Mouse (Mus musculus) adrenal gland, adult 18-20 months (tissue): ENCODE measurements at regions not wholly inside any gene's neighbourhood (a gene's known extent, or its start where the extent isn't known, plus 50 kb on each side); places are given as distances from the start of the nearest gene placed in this dataset.

Source experiments
- DNase-seq, 2 experiments: peaks; one replicate each; pipeline ENCODE4 v3.0.0; 2021 to 2022; ENCODE audit warnings: low spot score in 2 of 2

GRCm38 (mm10) chr12:110161306-110161705 is 117.6 kb upstream of the Dio3 start:
- no peak for DNase-seq

GRCm38 (mm10) chr12:110165462-110165861 is 113.4 kb upstream of the Dio3 start:
- DNase-seq, result no peak

GRCm38 (mm10) chr12:110168407-110168806 is 110.5 kb upstream of the Dio3 start:
- no peak for DNase-seq

- no peak for DNase-seq
Measured at GRCm38 (mm10) chr12:110169261-110169660, 109.6 kb upstream of the Dio3 start.

GRCm38 (mm10) chr12:110170496-110170895 is 108.4 kb upstream of the Dio3 start:
- DNase-seq, result no peak

- DNase-seq, result no peak
Measured at GRCm38 (mm10) chr12:110177826-110178225, 101.0 kb upstream of the Dio3 start.

GRCm38 (mm10) chr12:110183473-110183872 is 95.4 kb upstream of the Dio3 start:
- no peak for DNase-seq

- no peak for DNase-seq
Measured at GRCm38 (mm10) chr12:110185399-110185798, 93.5 kb upstream of the Dio3 start.

GRCm38 (mm10) chr12:110186381-110186780 is 92.5 kb upstream of the Dio3 start:
- DNase-seq, result no peak

- DNase-seq, result no peak
Measured at GRCm38 (mm10) chr12:110186911-110187245, 92.0 kb upstream of the Dio3 start.

GRCm38 (mm10) chr12:110187246-110188135 is 91.4 kb upstream of the Dio3 start:
- DNase-seq, result no peak

- DNase-seq, result no peak
Measured at GRCm38 (mm10) chr12:110188136-110188631, 90.7 kb upstream of the Dio3 start.

GRCm38 (mm10) chr12:110188641-110189328 is 90.1 kb upstream of the Dio3 start:
- DNase-seq, result no peak

GRCm38 (mm10) chr12:110189329-110189642 is 89.6 kb upstream of the Dio3 start:
- no peak for DNase-seq

- no peak for DNase-seq
Measured at GRCm38 (mm10) chr12:110192186-110192585, 86.7 kb upstream of the Dio3 start.

- no peak for DNase-seq
Measured at GRCm38 (mm10) chr12:110197366-110197765, 81.5 kb upstream of the Dio3 start.

GRCm38 (mm10) chr12:110200471-110200870 is 78.4 kb upstream of the Dio3 start:
- DNase-seq, result no peak

GRCm38 (mm10) chr12:110200887-110201286 is 78.0 kb upstream of the Dio3 start:
- DNase-seq, result peak in 1 of 2 experiments; percentile 42

GRCm38 (mm10) chr12:110203271-110204014 is 75.4 kb upstream of the Dio3 start:
- peak in 1 of 2 experiments; percentile 45 for DNase-seq

- no peak for DNase-seq
Measured at GRCm38 (mm10) chr12:110204246-110204989, 74.5 kb upstream of the Dio3 start.

- no peak for DNase-seq
Measured at GRCm38 (mm10) chr12:110206271-110206670, 72.6 kb upstream of the Dio3 start.
